Mouse (Mus musculus) adrenal gland (tissue): ENCODE results near the gene Nudt16l1.

Experiments
- intact Hi-C: fragments of 180-260 bp; cut with DNase I; formaldehyde crosslinking; loops from one replicate; pipeline ENCODE4 v1.15.1; 2025

Gene Nudt16l1

GRCm38 (mm10) chr16:4912907-4913782 lies 25.4 kb upstream of the Nudt16l1 start:
- intact Hi-C loops = loop anchor here (5.0 kb wide), 1 partner anchor 36 kb away; no protein-coding TSS in a partner anchor

DNA sequence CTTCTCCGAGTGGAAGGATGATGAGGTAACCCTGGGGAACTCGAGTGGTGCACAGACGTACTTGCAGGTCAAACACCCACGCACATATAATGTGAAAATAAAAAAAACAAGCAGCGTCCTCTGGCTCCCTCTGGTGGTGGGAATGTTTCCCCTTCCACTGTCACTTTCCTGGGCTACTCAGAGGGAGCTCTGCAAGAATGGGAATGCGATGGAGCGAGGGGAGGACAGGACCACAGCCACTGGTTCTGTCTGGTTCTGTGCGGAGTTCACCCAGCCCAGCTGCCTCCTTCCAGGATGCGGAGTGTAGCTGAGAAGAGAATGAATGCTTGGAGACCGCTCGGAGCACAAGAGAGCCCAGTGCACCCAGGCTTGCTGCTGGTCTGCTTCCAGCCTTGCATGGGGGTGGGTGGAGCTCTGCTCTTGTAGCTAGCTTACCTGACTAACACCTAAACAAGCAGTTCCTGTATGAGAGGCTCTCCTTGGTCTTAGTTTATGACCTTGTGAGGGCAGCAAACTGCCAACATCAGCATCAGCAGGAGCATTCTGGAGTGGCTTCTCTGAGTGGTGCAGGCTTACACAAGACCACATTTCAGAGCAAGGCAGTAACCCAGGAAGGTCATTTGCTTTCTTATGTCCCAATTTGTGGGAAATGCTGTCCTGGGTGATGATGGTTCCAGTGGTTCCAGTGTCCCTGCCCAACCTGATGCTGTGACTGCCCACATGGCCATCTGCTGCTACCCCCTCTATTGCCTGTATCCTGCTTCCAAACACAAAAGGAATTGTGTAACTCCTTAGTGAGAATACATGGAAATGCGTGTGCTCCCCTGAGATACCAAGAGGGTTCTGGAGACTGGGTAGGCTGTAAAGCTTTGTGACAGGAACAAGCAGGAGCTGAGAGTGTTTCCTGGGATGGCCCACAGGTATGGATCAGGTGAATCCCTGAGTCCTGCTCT lies 24.5 kb upstream of the Nudt16l1 start:
- intact Hi-C loops = loop anchor here (5.0 kb wide), 1 partner anchor 37 kb away; no protein-coding TSS in a partner anchor

- intact Hi-C loops = no loop called here
Measured at GRCm38 (mm10) chr16:4915931-4916330, 22.6 kb upstream of the Nudt16l1 start.

- intact Hi-C loops = no loop called here
Measured at GRCm38 (mm10) chr16:4916608-4917007, 22.0 kb upstream of the Nudt16l1 start.

- intact Hi-C loops = no loop called here
Measured at GRCm38 (mm10) chr16:4920556-4920955, 18.0 kb upstream of the Nudt16l1 start.

DNA sequence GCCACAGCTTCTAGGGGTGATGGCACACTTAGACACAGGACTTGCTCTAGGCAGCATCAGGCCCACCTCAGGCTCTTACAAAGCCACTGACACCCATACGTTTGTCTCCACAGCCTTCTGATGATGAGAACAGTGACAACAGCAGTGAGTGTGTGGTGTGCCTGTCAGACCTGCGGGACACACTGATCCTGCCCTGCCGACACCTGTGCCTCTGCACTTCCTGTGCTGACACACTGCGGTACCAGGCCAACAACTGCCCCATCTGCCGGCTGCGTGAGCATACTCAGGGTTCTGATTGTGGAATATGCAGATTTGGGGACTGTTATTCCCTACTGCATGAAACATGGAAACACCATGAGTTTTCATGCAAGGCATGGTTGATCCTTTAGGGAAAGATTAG lies 16.1 kb upstream of the Nudt16l1 start:
- intact Hi-C loops = no loop called here

GRCm38 (mm10) chr16:4923996-4924395 lies 14.6 kb upstream of the Nudt16l1 start:
- intact Hi-C loops = no loop called here

GRCm38 (mm10) chr16:4927967-4928366 lies 10.6 kb upstream of the Nudt16l1 start:
- intact Hi-C loops = no loop called here

- intact Hi-C loops = no loop called here
Measured at GRCm38 (mm10) chr16:4928474-4928873, 10.1 kb upstream of the Nudt16l1 start.

DNA sequence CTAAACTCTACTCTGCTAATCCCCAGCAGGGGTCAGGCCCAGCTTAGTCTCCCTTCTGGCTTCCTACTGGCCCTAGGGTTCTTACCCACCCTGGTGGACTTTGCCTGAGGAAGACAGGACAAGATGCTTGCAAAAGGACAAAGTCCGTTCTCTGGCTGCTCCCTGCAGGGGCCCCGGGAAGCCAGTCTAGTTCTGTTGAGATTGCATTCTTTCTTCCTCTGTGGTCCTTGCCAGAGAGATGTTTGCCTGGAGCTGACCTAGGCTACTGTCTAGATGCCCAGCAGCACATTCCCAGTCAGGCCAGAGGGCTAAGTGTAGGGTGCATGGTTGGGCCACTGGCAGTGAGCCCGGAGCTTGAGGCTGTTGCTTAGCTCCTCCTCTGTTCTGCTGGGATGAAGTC lies 6.1 kb upstream of the Nudt16l1 start:
- intact Hi-C loops = no loop called here

DNA sequence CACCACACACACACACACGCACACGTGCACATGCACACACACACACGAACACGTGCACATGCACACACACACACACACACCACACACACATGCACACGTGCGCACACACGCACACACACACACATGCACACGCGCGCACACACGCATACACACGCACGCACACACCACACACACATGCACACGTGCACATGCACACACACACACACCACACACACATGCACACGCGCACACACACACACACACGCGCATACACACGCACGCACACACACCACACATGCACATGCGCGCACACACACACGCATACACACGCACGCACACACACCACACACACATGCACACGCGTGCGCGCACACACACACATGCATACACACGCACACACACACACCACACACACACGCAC lies 3.1 kb upstream of the Nudt16l1 start:
- intact Hi-C loops = no loop called here

- intact Hi-C loops = no loop called here
Measured at GRCm38 (mm10) chr16:4935931-4936703, 2.4 kb upstream of the Nudt16l1 start.

DNA sequence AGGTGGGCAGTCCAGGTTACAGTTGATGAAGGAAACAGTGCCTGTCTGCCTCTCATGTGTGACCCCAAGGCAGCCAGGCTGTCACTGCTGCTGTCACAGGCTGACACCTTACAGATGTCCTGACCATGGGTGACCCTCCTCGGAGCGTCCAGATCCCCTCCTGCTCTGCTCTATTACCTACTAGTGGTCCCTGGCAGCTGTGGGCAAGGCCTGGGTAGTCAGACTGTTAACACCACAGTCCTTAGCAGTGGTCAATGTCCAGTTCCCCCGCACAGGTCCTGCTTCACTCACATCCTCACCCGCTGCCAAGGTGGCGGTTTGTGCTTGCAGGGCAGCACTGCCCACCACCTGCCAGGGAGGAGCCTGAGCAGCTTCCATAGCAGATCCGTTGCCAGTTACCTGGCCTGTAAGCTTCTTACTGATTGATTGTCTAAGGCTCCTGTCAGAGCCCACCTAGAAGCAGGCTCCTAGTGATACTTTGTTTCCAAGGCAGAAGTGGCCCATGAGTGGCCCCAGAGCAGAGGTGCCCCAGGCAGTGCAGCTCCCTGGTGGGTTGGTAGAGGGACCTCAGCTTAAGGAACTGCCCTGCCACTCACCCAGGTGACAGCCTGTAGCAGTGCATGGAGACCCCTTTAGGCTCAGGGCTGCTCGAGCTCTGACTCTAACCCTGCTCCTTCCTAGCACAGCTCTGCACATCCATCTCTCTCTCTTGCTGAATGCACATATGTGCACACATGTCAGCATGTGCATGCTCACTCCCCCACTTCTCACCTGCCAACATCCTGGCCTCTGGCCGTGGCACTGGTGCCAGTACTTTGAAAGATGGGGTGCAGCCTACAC lies 990 bp upstream of the Nudt16l1 start:
- intact Hi-C loops = no loop called here

- intact Hi-C loops = no loop called here
Measured at GRCm38 (mm10) chr16:4938989-4939388, 428 bp downstream of the Nudt16l1 start.

DNA sequence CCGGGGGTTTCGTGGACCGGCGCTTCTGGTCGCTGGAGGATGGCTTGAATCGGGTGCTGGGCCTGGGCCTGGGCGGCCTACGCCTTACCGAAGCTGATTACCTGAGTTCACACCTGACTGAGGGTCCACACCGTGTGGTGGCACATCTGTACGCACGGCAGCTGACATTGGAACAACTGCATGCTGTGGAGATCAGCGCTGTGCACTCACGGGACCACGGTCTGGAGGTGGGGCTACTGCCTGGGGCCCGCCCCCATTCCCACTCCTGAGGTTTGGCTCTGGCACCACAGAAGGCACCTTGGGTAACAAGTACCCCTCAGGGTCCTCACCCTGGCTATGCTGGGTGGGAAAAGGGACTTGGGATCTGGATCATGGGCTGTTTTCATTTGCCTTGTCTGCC lies 851 bp downstream of the Nudt16l1 start:
- intact Hi-C loops = no loop called here

- intact Hi-C loops = no loop called here
Measured at GRCm38 (mm10) chr16:4940311-4940850, 1.8 kb downstream of the Nudt16l1 start.

- intact Hi-C loops = no loop called here
Measured at GRCm38 (mm10) chr16:4941016-4941415, 2.5 kb downstream of the Nudt16l1 start.

DNA sequence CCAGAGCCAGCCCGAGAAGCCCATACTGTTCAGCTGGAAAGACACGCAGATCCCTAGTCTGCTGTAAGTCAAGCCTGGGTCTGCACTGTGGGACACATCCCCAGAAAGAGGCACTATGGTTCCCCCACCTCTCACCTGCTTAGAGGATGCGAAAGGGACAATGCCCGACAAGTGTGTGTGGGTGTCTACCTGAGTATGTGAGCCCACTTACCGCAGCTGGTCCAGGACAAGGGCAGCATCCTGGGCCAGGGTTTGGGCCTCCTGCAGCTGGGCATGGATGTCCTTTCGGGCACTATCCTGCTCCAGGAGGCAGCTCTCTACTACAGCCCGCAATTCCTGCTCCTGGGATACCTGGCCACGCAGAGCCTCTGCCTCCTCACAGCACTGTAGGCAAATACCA lies 4.3 kb downstream of the Nudt16l1 start:
- intact Hi-C loops = no loop called here

- intact Hi-C loops = no loop called here
Measured at GRCm38 (mm10) chr16:4943431-4943830, 4.9 kb downstream of the Nudt16l1 start.

GRCm38 (mm10) chr16:4945415-4945814 lies 6.9 kb downstream of the Nudt16l1 start:
- intact Hi-C loops = no loop called here
